Mouse (Mus musculus) layer of hippocampus, adult 18-20 months (tissue): ENCODE results near the gene Cpz. TPM values are rescaled to one million over a fixed set of nuclear protein-coding genes. Genes with fewer than 3 reads are reported as not detected.

ENCODE experiments used
- total RNA-seq, 2 experiments: library from RNA; stranded (reverse); gene quantifications; 2 replicates each; pipeline ENCODE4 v1.2.3; 2021

Cpz gene
- total RNA-seq, 2 experiments from 2014 or later, result 0.41 TPM; not detected in 1

Other genes with a start within 250 kb of the Cpz start
- 10 to 100 TPM; 26.9 to 32.3 TPM for gene Adra2c, start 247.4 kb downstream of the Cpz start, total RNA-seq
- gene Hmx1, start 136.6 kb downstream of the Cpz start, total RNA-seq, result not detected
- 1 to 10 TPM; 7.6 to 8.5 TPM for gene Trmt44, start 49.4 kb upstream of the Cpz start, total RNA-seq
- 10 to 100 TPM; 26.5 to 29.4 TPM for gene Acox3, start 57.3 kb upstream of the Cpz start, total RNA-seq
- 1 to 10 TPM; 7.5 to 7.7 TPM for gene Htra3, start 154.1 kb upstream of the Cpz start, total RNA-seq
- 1 to 10 TPM; 1.5 to 2.6 TPM for gene Sh3tc1, start 214.3 kb upstream of the Cpz start, total RNA-seq
- 100 to 1,000 TPM; 131 to 142 TPM for gene Ablim2, start 232.2 kb upstream of the Cpz start, total RNA-seq